Mouse (Mus musculus) stomach, postnatal 0 days (tissue): ENCODE results near the gene Cpd. TPM values are rescaled to one million over a fixed set of nuclear protein-coding genes. Genes with fewer than 3 reads are reported as not detected.
"Not testable (repeated sequence)": the region's sequence is repeated elsewhere in the genome, so short reads cannot be mapped to it uniquely, and the experiment has no call there.

ENCODE experiments used
- ATAC-seq: fragments of 200-750 bp; cut with Nextera tagmentation; 2 replicates; pipeline ENCODE4 v1.8.0; 2017; ENCODE audit not compliant: low FRiP score, low TSS enrichment
- DNase-seq: peaks from one replicate; pipeline ENCODE4 v3.0.0-alpha.2; 2016; ENCODE audit warnings: low spot score
- H3K27ac ChIP-seq: fragments of 300-500 bp; sonication (generic); replicated peaks from 2 replicates; pipeline ENCODE4 v1.5.1; 2014; ENCODE audit warnings: mild to moderate bottlenecking, control low read depth
- H3K27me3 ChIP-seq: fragments of 300-500 bp; sonication (generic); 2 replicates; pipeline ENCODE4 v1.6.1; 2014; ENCODE audit warnings: low read length; ENCODE audit not compliant: control insufficient read depth, insufficient read depth
- H3K36me3 ChIP-seq: fragments of 300-500 bp; sonication (generic); 2 replicates; pipeline ENCODE4 v1.6.1; 2014; ENCODE audit warnings: low read length, mixed read lengths; ENCODE audit not compliant: control insufficient read depth, insufficient read depth
- H3K4me1 ChIP-seq: fragments of 300-500 bp; sonication (generic); replicated peaks from 2 replicates; pipeline ENCODE4 v1.6.1; 2014; ENCODE audit warnings: antibody characterized with exemption; ENCODE audit not compliant: control insufficient read depth, insufficient read depth
- H3K4me2 ChIP-seq: fragments of 300-500 bp; sonication (generic); replicated peaks from 2 replicates; pipeline ENCODE4 v1.6.1; 2014; ENCODE audit warnings: low read depth, mild to moderate bottlenecking, control low read depth, moderate library complexity
- H3K4me3 ChIP-seq: fragments of 300-500 bp; sonication (generic); 2 replicates; pipeline ENCODE4 v1.5.1; 2014; ENCODE audit warnings: low read depth, low read length, control low read depth
- H3K9ac ChIP-seq: fragments of 300-500 bp; sonication (generic); 2 replicates; pipeline ENCODE4 v1.6.1; 2014; ENCODE audit warnings: mild to moderate bottlenecking, low read length, control low read depth, mixed read lengths
- H3K9me3 ChIP-seq: fragments of 300-500 bp; sonication (generic); 2 replicates; pipeline ENCODE4 v1.6.1; 2016; ENCODE audit warnings: low read length; ENCODE audit not compliant: control insufficient read depth
- CTCF ChIP-seq: IDR thresholded peaks from 2 replicates; pipeline ENCODE4 v1.5.1; 2016; ENCODE audit warnings: antibody characterized with exemption, low read depth, mild to moderate bottlenecking, moderate library complexity
- EP300 ChIP-seq: optimal IDR thresholded peaks from 2 replicates; pipeline ENCODE3; 2016; ENCODE audit warnings: antibody characterized with exemption
- WGBS: fragments of 180-500 bp; shearing (Covaris S2); extraction: QIAGEN DNeasy Blood & Tissue Kit; methylation state at CpG from one replicate; pipeline ENCODE4 v1.1.7; 2014; 5-methylcytosine and 5-hydroxymethylcytosine counted together
- polyA plus RNA-seq: library from polyadenylated mRNA; unstranded; fragments of >200 nt; fragmentation: Nextera tagmentation; extraction: Ambion mirVana; gene quantifications from 2 replicates; pipeline ENCODE4 v1.2.1, GENCODE M21; 2015

Cpd gene
- polyA plus RNA-seq, 1 experiment from 2014 or later, result 15.9 TPM

DNA sequence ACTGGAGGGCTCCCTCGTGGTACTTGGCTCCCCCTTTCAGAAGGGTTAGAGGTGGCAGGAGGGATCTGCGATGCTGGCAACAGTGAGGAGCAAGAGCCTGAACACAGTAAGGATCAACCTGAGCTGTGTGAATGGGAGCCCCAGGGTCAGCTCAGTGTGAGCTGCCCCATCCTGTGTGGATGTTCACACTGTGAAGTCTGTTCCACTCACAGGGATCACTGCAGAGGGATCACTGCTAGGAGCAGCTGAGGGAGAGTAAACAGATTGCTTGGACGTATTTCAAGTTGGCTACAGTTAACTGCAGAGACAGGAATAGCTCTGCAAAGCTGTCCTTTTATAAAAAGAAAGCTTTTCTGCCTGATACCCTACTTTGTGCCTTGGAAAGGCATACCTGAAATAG lies 37.4 kb downstream of the Cpd start:
- WGBS, result 29% methylated on average over 3 of the region's 3 CpGs
- H3K36me3 ChIP-seq, result peaks cover 7% of the 10 kb centered on the region; the same call in 1 of the 2 replicates
- H3K4me2 ChIP-seq, result no peak overlapping the region
- H3K27me3 ChIP-seq, result no peaks in the 10 kb centered on the region
- H3K4me1 ChIP-seq, result no peaks in the 10 kb centered on the region
- DNase-seq, result no peak
- H3K9ac ChIP-seq, result no peak overlapping the region
- H3K9me3 ChIP-seq, result no peaks in the 10 kb centered on the region
- no peak for ATAC-seq
- no peak overlapping the region for H3K4me3 ChIP-seq
- no peak overlapping the region for H3K27ac ChIP-seq
- TF ChIP-seq EP300 (no peak), CTCF (no peak)

DNA sequence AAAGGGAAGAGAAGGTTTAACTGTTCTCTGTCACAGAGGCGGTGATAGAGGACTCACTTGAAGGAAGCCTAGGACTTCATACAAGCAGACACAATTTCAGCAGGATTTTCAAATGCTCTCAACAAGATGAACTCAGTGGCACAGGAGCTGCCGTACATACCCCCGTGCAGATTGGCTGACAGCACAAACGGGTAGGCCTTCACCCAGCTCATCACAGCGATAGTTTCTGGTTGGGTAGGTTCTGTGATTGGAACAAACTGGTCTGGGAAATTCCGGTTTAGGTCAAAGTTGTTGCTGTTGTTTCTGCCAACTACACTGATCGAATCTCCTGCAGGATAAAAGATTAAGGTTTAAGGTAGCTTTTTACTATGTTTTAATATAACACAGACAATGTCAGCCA lies 38.3 kb downstream of the Cpd start:
- DNase-seq (no peak), ATAC-seq (no peak)
- H3K4me3 ChIP-seq, result no peak overlapping the region
- H3K4me1 ChIP-seq, result no peaks in the 10 kb centered on the region
- H3K9ac ChIP-seq, result no peak overlapping the region
- TF ChIP-seq EP300 (no peak), CTCF (no peak)
- no peaks in the 10 kb centered on the region for H3K9me3 ChIP-seq
- H3K4me2 ChIP-seq, result no peak overlapping the region
- H3K36me3 ChIP-seq, result peaks cover 7% of the 10 kb centered on the region; the same call in 1 of the 2 replicates
- 92% methylated on average over 7 of the region's 7 CpGs for WGBS
- no peaks in the 10 kb centered on the region for H3K27me3 ChIP-seq
- H3K27ac ChIP-seq, result no peak overlapping the region

DNA sequence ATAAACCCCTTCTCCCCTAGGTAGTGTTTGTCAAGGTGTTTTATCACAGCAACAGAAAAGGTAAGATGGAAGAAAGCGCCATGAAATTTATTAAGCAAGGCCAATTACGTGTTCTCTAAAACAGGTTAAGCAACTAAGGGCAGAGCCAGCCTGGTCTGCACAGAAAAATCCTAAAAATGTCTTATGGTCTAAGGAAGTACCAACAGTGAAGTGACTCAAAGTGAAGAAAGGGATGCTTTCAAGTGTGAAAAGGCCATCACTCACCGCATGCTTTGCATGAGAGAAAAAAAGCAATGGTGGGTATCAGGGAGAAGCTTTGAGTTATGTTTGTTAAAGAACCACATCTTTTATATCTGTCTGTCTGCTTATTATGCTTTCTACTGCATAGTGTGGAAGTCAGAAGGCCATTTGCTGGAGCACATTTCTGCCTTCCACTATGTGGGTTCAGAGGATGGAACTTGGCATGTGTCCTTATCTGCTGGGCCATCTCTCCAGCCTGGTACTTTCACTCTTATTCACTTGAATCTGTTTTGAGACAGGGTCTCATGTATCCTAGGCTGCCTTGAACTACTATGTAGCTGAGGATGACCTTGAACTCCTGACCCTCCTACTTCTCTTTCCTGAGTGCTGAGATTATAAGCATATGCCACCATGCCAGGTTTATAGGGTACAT lies 39.7 kb downstream of the Cpd start:
- DNase-seq, result no peak
- H3K9me3 ChIP-seq, result no peaks in the 10 kb centered on the region
- no peak for TF ChIP-seq CTCF
- no peak for TF ChIP-seq EP300
- no peak overlapping the region for H3K4me3 ChIP-seq
- no peaks in the 10 kb centered on the region for H3K4me1 ChIP-seq
- no peak overlapping the region for H3K27ac ChIP-seq
- H3K4me2 ChIP-seq, result no peak overlapping the region
- H3K27me3 ChIP-seq, result no peaks in the 10 kb centered on the region
- peak; percentile 38; the same call in 1 of the 2 replicates for ATAC-seq
- peaks cover 13% of the 10 kb centered on the region for H3K36me3 ChIP-seq
- H3K9ac ChIP-seq, result no peak overlapping the region
- 86% methylated on average over 3 of the region's 3 CpGs for WGBS

DNA sequence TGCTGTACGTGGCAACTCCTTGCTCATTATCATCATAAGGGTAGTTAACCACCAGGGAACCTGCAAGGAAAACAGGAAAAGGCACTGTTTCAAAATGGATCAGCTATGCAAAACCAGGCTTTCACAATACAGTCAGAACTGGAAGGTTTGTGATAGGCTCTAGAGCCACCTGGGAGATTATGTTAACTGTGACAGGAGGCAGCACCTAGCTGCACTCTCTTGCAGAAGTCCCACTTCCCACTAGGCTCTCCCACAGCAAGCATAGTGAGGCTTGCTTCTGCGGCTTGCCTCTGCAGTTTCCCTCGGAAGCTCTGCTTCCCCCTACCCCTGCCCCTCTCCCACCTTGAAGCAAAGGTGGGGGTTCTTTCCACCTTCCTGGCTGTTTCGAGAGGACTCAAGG lies 40.8 kb downstream of the Cpd start:
- DNase-seq (no peak), ATAC-seq (no peak)
- Histone ChIP-seq H3K36me3 (peaks cover 19% of the 10 kb centered on the region), H3K4me1 (no peaks in the 10 kb centered on the region), H3K9ac (no peak overlapping the region), H3K9me3 (no peaks in the 10 kb centered on the region), H3K4me3 (no peak overlapping the region), H3K27ac (no peak overlapping the region), H3K27me3 (no peaks in the 10 kb centered on the region), H3K4me2 (no peak overlapping the region)
- no peak for TF ChIP-seq EP300
- no peak for TF ChIP-seq CTCF
- 86% methylated on average over 4 of the region's 4 CpGs for WGBS

DNA sequence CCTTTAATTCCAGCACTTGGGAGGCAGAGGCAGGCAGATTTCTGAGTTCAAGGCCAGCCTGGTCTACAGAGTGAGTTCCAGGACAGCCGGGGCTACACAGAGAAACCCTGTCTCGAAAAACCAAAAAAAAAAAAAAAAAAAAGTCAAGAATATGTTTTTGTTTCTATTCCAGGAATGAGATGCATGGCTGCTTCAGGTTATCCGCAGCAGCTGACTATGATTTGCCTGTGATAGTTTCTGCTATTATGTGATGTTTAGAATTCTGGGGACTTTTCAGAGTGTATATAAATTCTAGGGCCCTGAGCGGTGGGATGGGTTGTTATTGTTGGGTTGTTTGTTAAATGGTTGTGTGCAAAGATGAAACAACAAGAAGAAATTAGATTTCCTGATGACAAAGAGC lies 41.7 kb downstream of the Cpd start:
- H3K4me3 ChIP-seq, ATAC-seq, H3K4me1 ChIP-seq, H3K9ac ChIP-seq, H3K4me2 ChIP-seq, DNase-seq, H3K9me3 ChIP-seq, H3K27me3 ChIP-seq, H3K27ac ChIP-seq: not testable (repeated sequence)
- H3K36me3 ChIP-seq, result peaks cover 19% of the 10 kb centered on the region
- 98% methylated on average over 2 of the region's 4 CpGs for WGBS

DNA sequence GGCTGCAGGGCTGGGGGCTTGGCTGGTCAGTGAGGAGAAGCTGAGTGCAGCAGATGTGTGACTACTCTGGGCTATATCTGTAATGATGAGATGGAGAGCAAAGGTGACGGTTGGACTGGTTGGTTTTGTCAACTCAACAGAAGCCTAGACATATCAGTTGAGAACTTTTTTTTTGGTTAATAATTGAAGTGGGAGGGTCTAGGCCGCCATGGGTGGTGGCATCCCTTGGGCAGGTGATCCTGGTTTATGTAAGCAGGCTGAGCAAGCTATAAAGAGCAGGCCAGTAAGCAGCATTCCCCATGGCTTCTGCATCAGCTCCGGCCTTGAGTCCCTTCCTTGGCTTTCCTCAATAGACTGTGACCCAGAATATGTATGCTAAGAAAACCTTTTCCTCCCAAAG lies 43.6 kb downstream of the Cpd start:
- H3K36me3 ChIP-seq, result peaks cover 22% of the 10 kb centered on the region
- ATAC-seq, result peak; percentile 53

More for the DNA sequence above, 43.6 kb downstream of the Cpd start:
- Histone ChIP-seq H3K9ac (no peak overlapping the region), H3K4me1 (no peaks in the 10 kb centered on the region), H3K27me3 (no peaks in the 10 kb centered on the region), H3K9me3 (no peaks in the 10 kb centered on the region), H3K27ac (no peak overlapping the region), H3K4me3 (no peak overlapping the region), H3K4me2 (no peak overlapping the region)
- DNase-seq, result no peak
- 85% methylated on average over 3 of the region's 3 CpGs for WGBS
- TF ChIP-seq EP300 (no peak), CTCF (no peak)
